Mouse (Mus musculus) embryonic fibroblast, embryonic 13.5 days (primary cell): ENCODE results near the gene Rpl36al. TPM values are rescaled to one million over a fixed set of nuclear protein-coding genes. Genes with fewer than 3 reads are reported as not detected.

Source experiments
- H3K27ac ChIP-seq: 2 replicates; pipeline ENCODE4 v1.5.1; 2012; ENCODE audit warnings: low read length, control low read depth, inconsistent platforms; ENCODE audit not compliant: insufficient read depth
- H3K4me1 ChIP-seq: 2 replicates; pipeline ENCODE4 v1.6.1; 2011; ENCODE audit warnings: low read length; ENCODE audit not compliant: control insufficient read depth, insufficient read depth
- H3K4me3 ChIP-seq: 2 replicates; pipeline ENCODE4 v1.5.1; 2011; ENCODE audit warnings: mild to moderate bottlenecking, control low read depth, low read length; ENCODE audit not compliant: insufficient read depth
- CTCF ChIP-seq: IDR thresholded peaks from 2 replicates; pipeline ENCODE4 v1.5.1; 2011; ENCODE audit warnings: mild to moderate bottlenecking, control low read depth, low read length, moderate library complexity, borderline replicate concordance; ENCODE audit not compliant: insufficient read depth
- POLR2A ChIP-seq: IDR thresholded peaks from 2 replicates; pipeline ENCODE4 v1.6.1; 2011; ENCODE audit warnings: low read depth, mild to moderate bottlenecking, control low read depth, low read length, moderate library complexity
- polyA plus RNA-seq: library from polyadenylated mRNA; stranded (reverse); fragments of >200 nt; gene quantifications from 2 replicates; pipeline ENCODE4 v1.2.4, GENCODE M21; 2011; ENCODE audit warnings: low read depth; ENCODE audit not compliant: missing spikeins, insufficient read length

Gene Rpl36al
- polyA plus RNA-seq, 1 experiment = 395 TPM

- TF ChIP-seq CTCF (no peak), POLR2A (no peak)
- Histone ChIP-seq H3K4me1 (no peaks in the 10 kb centered on the region), H3K4me3 (no peak overlapping the region), H3K27ac (no peak overlapping the region)
Measured at GRCm38 (mm10) chr12:69139201-69139600, 44.7 kb downstream of the Rpl36al start.

Other genes with a start within 250 kb of the Rpl36al start
- 1,114 and 1,231 TPM in 2 replicates for gene Rps29, start 24.9 kb downstream of the Rpl36al start, polyA plus RNA-seq
- 2.6 and 4.7 TPM in 2 replicates for gene Lrr1, start 15.3 kb downstream of the Rpl36al start, polyA plus RNA-seq
- gene Mgat2, start 74 bp upstream of the Rpl36al start, polyA plus RNA-seq = 69.7 and 73.2 TPM in 2 replicates
- 3.7 and 4.4 TPM in 2 replicates for gene Gm49383, start 13.0 kb upstream of the Rpl36al start, polyA plus RNA-seq
- gene Dnaaf2, start 14.3 kb upstream of the Rpl36al start, polyA plus RNA-seq = 1.9 and 2.8 TPM in 2 replicates
- 10.8 and 12.2 TPM in 2 replicates for gene Gm49384, start 20.2 kb upstream of the Rpl36al start, polyA plus RNA-seq
- 10.0 and 11.9 TPM in 2 replicates for gene Pole2, start 44.1 kb upstream of the Rpl36al start, polyA plus RNA-seq
- 5.9 and 6.7 TPM in 2 replicates for gene Klhdc1, start 57.1 kb upstream of the Rpl36al start, polyA plus RNA-seq
- gene Klhdc2, start 112.6 kb upstream of the Rpl36al start, polyA plus RNA-seq = 76.8 and 88.5 TPM in 2 replicates
- 57.2 and 70.2 TPM in 2 replicates for gene Nemf, start 173.1 kb upstream of the Rpl36al start, polyA plus RNA-seq
- gene Arf6, start 188.1 kb upstream of the Rpl36al start, polyA plus RNA-seq = 106 and 119 TPM in 2 replicates
- not detected in 2 replicates for gene Gm9887, start 188.4 kb upstream of the Rpl36al start, polyA plus RNA-seq